Mouse (Mus musculus): Measurements from ENCODE around the gene Sema5a. TPM values are rescaled to one million over a fixed set of nuclear protein-coding genes. Genes with fewer than 3 reads are reported as not detected.
"Not testable (repeated sequence)": the region's sequence is repeated elsewhere in the genome, so short reads cannot be mapped to it uniquely, and the experiment has no call there.

The Sema5a gene
- polyA plus RNA-seq, 1 experiment = not detected

GRCm38 (mm10) chr15:32230066-32230465 lies 14.5 kb upstream of the Sema5a start:
- no peak for TF ChIP-seq TAL1 (IDR thresholded peaks at IDR 0.05; ENCODE audit: low read length)
- TF ChIP-seq GATA1 (IDR thresholded peaks at IDR 0.05; ENCODE audit: low read length) = no peak
- no peak overlapping the region for H3K4me3 ChIP-seq (replicated peaks)

GRCm38 (mm10) chr15:32232189-32232588 lies 12.4 kb upstream of the Sema5a start:
- Histone ChIP-seq H3K27me3 (ENCODE audit: control insufficient read depth) (no peaks in the 10 kb centered on the region), H3K4me3 (replicated peaks) (no peak overlapping the region), H3K36me3 (ENCODE audit: control insufficient read depth) (no peaks in the 10 kb centered on the region), H3K4me1 (ENCODE audit: control insufficient read depth) (no peaks in the 10 kb centered on the region), H3K9me3 (ENCODE audit: control insufficient read depth, low read length) (no peaks in the 10 kb centered on the region)
- TF ChIP-seq TAL1 (IDR thresholded peaks at IDR 0.05; ENCODE audit: low read length) (no peak), GATA1 (IDR thresholded peaks at IDR 0.05; ENCODE audit: low read length) (no peak)

More at GRCm38 (mm10) chr15:32230066-32230465, 14.5 kb upstream of the Sema5a start:
- Histone ChIP-seq H3K4me1 (ENCODE audit: control insufficient read depth) (no peaks in the 10 kb centered on the region), H3K9me3 (ENCODE audit: control insufficient read depth, low read length) (no peaks in the 10 kb centered on the region), H3K36me3 (ENCODE audit: control insufficient read depth) (no peaks in the 10 kb centered on the region), H3K27me3 (ENCODE audit: control insufficient read depth) (no peaks in the 10 kb centered on the region)

GRCm38 (mm10) chr15:32232666-32233141 lies 11.9 kb upstream of the Sema5a start:
- not testable (repeated sequence) for H3K27me3 ChIP-seq (ENCODE audit: control insufficient read depth); H3K4me3 ChIP-seq (replicated peaks); H3K9me3 ChIP-seq (ENCODE audit: control insufficient read depth, low read length); H3K36me3 ChIP-seq (ENCODE audit: control insufficient read depth); H3K4me1 ChIP-seq (ENCODE audit: control insufficient read depth)

GRCm38 (mm10) chr15:32233451-32233850 lies 11.2 kb upstream of the Sema5a start:
- Histone ChIP-seq H3K4me1 (ENCODE audit: control insufficient read depth) (no peaks in the 10 kb centered on the region), H3K4me3 (replicated peaks) (no peak overlapping the region), H3K9me3 (ENCODE audit: control insufficient read depth, low read length) (no peaks in the 10 kb centered on the region), H3K36me3 (ENCODE audit: control insufficient read depth) (no peaks in the 10 kb centered on the region), H3K27me3 (ENCODE audit: control insufficient read depth) (no peaks in the 10 kb centered on the region)
- no peak for TF ChIP-seq GATA1 (IDR thresholded peaks at IDR 0.05; ENCODE audit: low read length)
- no peak for TF ChIP-seq TAL1 (IDR thresholded peaks at IDR 0.05; ENCODE audit: low read length)

GRCm38 (mm10) chr15:32239099-32239498 lies 5.5 kb upstream of the Sema5a start:
- H3K4me3 ChIP-seq (replicated peaks) = no peak overlapping the region
- H3K9me3 ChIP-seq (ENCODE audit: control insufficient read depth, low read length) = no peaks in the 10 kb centered on the region
- no peaks in the 10 kb centered on the region for H3K4me1 ChIP-seq (ENCODE audit: control insufficient read depth)
- TF ChIP-seq TAL1 (IDR thresholded peaks at IDR 0.05; ENCODE audit: low read length) (no peak), GATA1 (IDR thresholded peaks at IDR 0.05; ENCODE audit: low read length) (no peak)
- no peaks in the 10 kb centered on the region for H3K36me3 ChIP-seq (ENCODE audit: control insufficient read depth)
- H3K27me3 ChIP-seq (ENCODE audit: control insufficient read depth) = no peaks in the 10 kb centered on the region

- Histone ChIP-seq H3K4me3 (replicated peaks) (no peak overlapping the region), H3K36me3 (ENCODE audit: control insufficient read depth) (no peaks in the 10 kb centered on the region), H3K4me1 (ENCODE audit: control insufficient read depth) (peaks cover 4% of the 10 kb centered on the region), H3K27me3 (ENCODE audit: control insufficient read depth) (peaks cover 6% of the 10 kb centered on the region), H3K9me3 (ENCODE audit: control insufficient read depth, low read length) (no peaks in the 10 kb centered on the region)
- TF ChIP-seq GATA1 (IDR thresholded peaks at IDR 0.05; ENCODE audit: low read length) = no peak
- TF ChIP-seq TAL1 (IDR thresholded peaks at IDR 0.05; ENCODE audit: low read length) = no peak
Observed at GRCm38 (mm10) chr15:32240159-32240558, 4.5 kb upstream of the Sema5a start.

GRCm38 (mm10) chr15:32241666-32242065 lies 2.9 kb upstream of the Sema5a start:
- H3K4me3 ChIP-seq (replicated peaks) = no peak overlapping the region
- H3K9me3 ChIP-seq (ENCODE audit: control insufficient read depth, low read length) = no peaks in the 10 kb centered on the region
- H3K27me3 ChIP-seq (ENCODE audit: control insufficient read depth) = peaks cover 21% of the 10 kb centered on the region
- no peaks in the 10 kb centered on the region for H3K36me3 ChIP-seq (ENCODE audit: control insufficient read depth)
- H3K4me1 ChIP-seq (ENCODE audit: control insufficient read depth) = peaks cover 4% of the 10 kb centered on the region
- no peak for TF ChIP-seq GATA1 (IDR thresholded peaks at IDR 0.05; ENCODE audit: low read length)
- TF ChIP-seq TAL1 (IDR thresholded peaks at IDR 0.05; ENCODE audit: low read length) = no peak

- Histone ChIP-seq H3K27me3 (ENCODE audit: control insufficient read depth) (peaks cover 21% of the 10 kb centered on the region), H3K36me3 (ENCODE audit: control insufficient read depth) (no peaks in the 10 kb centered on the region), H3K4me3 (replicated peaks) (peak overlapping the region; percentile 45), H3K9me3 (ENCODE audit: control insufficient read depth, low read length) (no peaks in the 10 kb centered on the region), H3K4me1 (ENCODE audit: control insufficient read depth) (peaks cover 4% of the 10 kb centered on the region)
- TF ChIP-seq GATA1 (IDR thresholded peaks at IDR 0.05; ENCODE audit: low read length) (no peak), TAL1 (IDR thresholded peaks at IDR 0.05; ENCODE audit: low read length) (no peak)
Observed at GRCm38 (mm10) chr15:32243096-32243785, 1.4 kb upstream of the Sema5a start.

- H3K9me3 ChIP-seq (ENCODE audit: control insufficient read depth, low read length) = no peaks in the 10 kb centered on the region
- peaks cover 21% of the 10 kb centered on the region for H3K27me3 ChIP-seq (ENCODE audit: control insufficient read depth)
- peaks cover 4% of the 10 kb centered on the region for H3K4me1 ChIP-seq (ENCODE audit: control insufficient read depth)
- peak overlapping the region; percentile 45 for H3K4me3 ChIP-seq (replicated peaks)
- TF ChIP-seq GATA1 (IDR thresholded peaks at IDR 0.05; ENCODE audit: low read length) = no peak
- TF ChIP-seq TAL1 (IDR thresholded peaks at IDR 0.05; ENCODE audit: low read length) = no peak
- no peaks in the 10 kb centered on the region for H3K36me3 ChIP-seq (ENCODE audit: control insufficient read depth)
Observed at GRCm38 (mm10) chr15:32243824-32244223, 786 bp upstream of the Sema5a start.
